Mouse (Mus musculus) lung, postnatal 0 days (tissue): ENCODE data around the gene Olfr635. TPM values are rescaled to one million over a fixed set of nuclear protein-coding genes. Genes with fewer than 3 reads are reported as not detected.
A peak's percentile ranks its signal among the peaks of the same experiment; 100 is the strongest.
"Not testable (repeated sequence)": the region's sequence is repeated elsewhere in the genome, so short reads cannot be mapped to it uniquely, and the experiment has no call there.

Source experiments
- ATAC-seq: fragments of 200-750 bp; cut with Nextera tagmentation; 2 replicates; pipeline ENCODE4 v1.8.0; 2017; ENCODE audit warnings: moderate library complexity
- DNase-seq: peaks from one replicate; pipeline ENCODE4 v3.0.0-alpha.2; 2016; ENCODE audit warnings: low spot score
- H3K27ac ChIP-seq: fragments of 300-500 bp; sonication (generic); 2 replicates; pipeline ENCODE4 v1.5.1; 2014; ENCODE audit warnings: antibody characterized with exemption, mild to moderate bottlenecking, low read length, mixed read lengths
- H3K27me3 ChIP-seq: fragments of 300-500 bp; sonication (generic); replicated peaks from 2 replicates; pipeline ENCODE4 v1.6.1; 2014; ENCODE audit warnings: low read length, mixed read lengths; ENCODE audit not compliant: insufficient read depth
- H3K36me3 ChIP-seq: fragments of 300-500 bp; sonication (generic); 2 replicates; pipeline ENCODE4 v1.6.1; 2014; ENCODE audit warnings: low read length, mixed read lengths; ENCODE audit not compliant: insufficient read depth
- H3K4me1 ChIP-seq: fragments of 300-500 bp; sonication (generic); 2 replicates; pipeline ENCODE4 v1.6.1; 2014; ENCODE audit warnings: antibody characterized with exemption, low read depth, low read length, mixed read lengths; ENCODE audit not compliant: insufficient read depth
- H3K4me2 ChIP-seq: fragments of 300-500 bp; sonication (generic); replicated peaks from 2 replicates; pipeline ENCODE4 v1.6.1; 2014; ENCODE audit warnings: low read depth, mild to moderate bottlenecking, low read length, moderate library complexity, mixed read lengths
- H3K4me3 ChIP-seq: fragments of 300-500 bp; sonication (generic); 2 replicates; pipeline ENCODE4 v1.5.1; 2014; ENCODE audit warnings: low read depth, low read length
- H3K9ac ChIP-seq: fragments of 300-500 bp; sonication (generic); replicated peaks from 2 replicates; pipeline ENCODE4 v1.6.1; 2014; ENCODE audit warnings: low read depth, mild to moderate bottlenecking
- H3K9me3 ChIP-seq: fragments of 300-500 bp; sonication (generic); 2 replicates; pipeline ENCODE4 v1.6.1; 2016; ENCODE audit warnings: low read length, mixed read lengths
- CTCF ChIP-seq: IDR thresholded peaks from 2 replicates; pipeline ENCODE4 v1.5.1; 2016; ENCODE audit warnings: antibody characterized with exemption, mild to moderate bottlenecking
- EP300 ChIP-seq: IDR thresholded peaks from 2 replicates; pipeline ENCODE4 v1.6.1; 2016; ENCODE audit warnings: antibody characterized with exemption, mild to moderate bottlenecking, control low read depth
- WGBS: fragments of 180-500 bp; shearing (Covaris S2); extraction: QIAGEN DNeasy Blood & Tissue Kit; methylation state at CpG from one replicate; pipeline ENCODE4 v1.1.7; 2014; 5-methylcytosine and 5-hydroxymethylcytosine counted together
- polyA plus RNA-seq: library from polyadenylated mRNA; unstranded; fragments of >200 nt; fragmentation: Nextera tagmentation; extraction: Ambion mirVana; gene quantifications from 2 replicates; pipeline ENCODE4 v1.2.1, GENCODE M21; 2015

Gene Olfr635
- polyA plus RNA-seq, result not detected in 2 replicates

GRCm38 (mm10) chr7:103970852-103971251, at the start of gene Olfr635:
Olfr635 (plus strand) TSS chr7:103971152.
- Histone ChIP-seq H3K27ac (no peak within 1 kb of the TSS), H3K27me3 (no peaks in the 10 kb centered on the region), H3K9ac (no peak within 1 kb of the TSS), H3K4me2 (no peak within 1 kb of the TSS), H3K4me3 (no peak within 1 kb of the TSS), H3K4me1 (no peaks in the 10 kb centered on the region), H3K36me3 (no peaks in the 10 kb centered on the region), H3K9me3 (no peaks in the 10 kb centered on the region)
- DNase-seq (no peak), ATAC-seq (no peak)
- no peak for TF ChIP-seq CTCF
- no peak for TF ChIP-seq EP300
- WGBS, result 73% methylated on average over 1 of the region's 1 CpGs

DNA sequence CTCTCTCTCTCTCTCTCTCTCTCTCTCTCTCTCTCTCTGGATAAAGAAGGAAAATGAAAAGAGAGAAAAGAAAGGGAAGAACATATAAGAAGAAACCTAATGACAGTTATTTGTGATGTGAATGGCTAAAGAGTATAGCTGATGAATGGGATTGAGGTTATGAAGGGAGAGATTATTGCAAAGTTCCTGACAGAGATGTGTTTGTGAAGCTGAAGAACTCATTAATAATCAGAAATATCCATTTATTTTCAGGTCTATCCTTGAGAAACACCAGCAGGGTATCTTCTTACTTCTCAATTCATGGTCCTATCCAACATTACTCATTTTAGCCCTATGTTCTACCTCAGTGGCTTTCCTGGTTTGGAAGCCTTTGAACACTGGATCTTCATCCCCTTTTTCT, 42.4 kb upstream of the Olfr635 start, which contains the start of gene Olfr631:
Gene Olfr631, plus strand, starts transcription at position 301 of the 400 bp plus-strand sequence.
- H3K27me3 ChIP-seq, result no peaks in the 10 kb centered on the region
- no peak for ATAC-seq
- no peak within 1 kb of the TSS for H3K4me3 ChIP-seq
- H3K9ac ChIP-seq, result no peak within 1 kb of the TSS
- no peaks in the 10 kb centered on the region for H3K9me3 ChIP-seq
- H3K4me2 ChIP-seq, result no peak within 1 kb of the TSS
- H3K4me1 ChIP-seq, result no peaks in the 10 kb centered on the region
- no peak for DNase-seq
- H3K36me3 ChIP-seq, result no peaks in the 10 kb centered on the region
- no peak within 1 kb of the TSS for H3K27ac ChIP-seq
- no peak for TF ChIP-seq CTCF
- TF ChIP-seq EP300, result no peak

DNA sequence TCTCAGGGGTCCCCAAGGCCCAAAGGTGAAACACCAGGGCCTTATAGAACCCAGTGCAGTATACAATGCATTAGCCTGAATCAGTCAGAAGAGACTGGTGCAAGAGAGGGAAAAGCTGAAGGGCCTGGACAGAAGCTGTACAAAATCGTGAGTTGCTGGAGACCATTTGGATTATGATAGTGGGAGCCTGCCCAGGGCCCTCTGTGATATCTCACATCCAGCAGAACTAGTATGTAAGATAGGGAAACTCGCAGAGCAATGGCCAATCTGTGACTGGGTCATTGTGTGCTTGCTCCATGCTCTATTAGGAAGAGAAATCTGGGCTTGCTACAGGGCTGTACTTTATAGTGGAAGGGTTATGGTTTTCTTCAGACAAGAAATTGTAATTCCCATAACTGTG, 36.7 kb upstream of the Olfr635 start, which contains the start of gene Olfr632:
Gene Olfr632, plus strand, starts transcription at position 84 of the 400 bp plus-strand sequence.
- Histone ChIP-seq H3K4me2 (no peak within 1 kb of the TSS), H3K9ac (no peak within 1 kb of the TSS), H3K9me3 (no peaks in the 10 kb centered on the region), H3K4me1 (no peaks in the 10 kb centered on the region), H3K27me3 (no peaks in the 10 kb centered on the region), H3K36me3 (no peaks in the 10 kb centered on the region), H3K27ac (no peak within 1 kb of the TSS), H3K4me3 (no peak within 1 kb of the TSS)
- ATAC-seq, result no peak
- no peak for DNase-seq
- WGBS, result 60% methylated on average over 2 of the region's 2 CpGs
- TF ChIP-seq CTCF (no peak), EP300 (no peak)

GRCm38 (mm10) chr7:103942730-103943129, 28.2 kb upstream of the Olfr635 start:
- H3K9ac ChIP-seq, result no peak overlapping the region
- WGBS, result 27% methylated on average over 2 of the region's 2 CpGs
- DNase-seq (peak; percentile 53), ATAC-seq (no peak)
- H3K27ac ChIP-seq, result no peak overlapping the region
- no peaks in the 10 kb centered on the region for H3K36me3 ChIP-seq
- H3K27me3 ChIP-seq, result no peaks in the 10 kb centered on the region
- H3K4me2 ChIP-seq, result no peak overlapping the region
- TF ChIP-seq EP300 (no peak), CTCF (peak; percentile 80)
- no peaks in the 10 kb centered on the region for H3K9me3 ChIP-seq
- no peak overlapping the region for H3K4me3 ChIP-seq
- H3K4me1 ChIP-seq, result no peaks in the 10 kb centered on the region

DNA sequence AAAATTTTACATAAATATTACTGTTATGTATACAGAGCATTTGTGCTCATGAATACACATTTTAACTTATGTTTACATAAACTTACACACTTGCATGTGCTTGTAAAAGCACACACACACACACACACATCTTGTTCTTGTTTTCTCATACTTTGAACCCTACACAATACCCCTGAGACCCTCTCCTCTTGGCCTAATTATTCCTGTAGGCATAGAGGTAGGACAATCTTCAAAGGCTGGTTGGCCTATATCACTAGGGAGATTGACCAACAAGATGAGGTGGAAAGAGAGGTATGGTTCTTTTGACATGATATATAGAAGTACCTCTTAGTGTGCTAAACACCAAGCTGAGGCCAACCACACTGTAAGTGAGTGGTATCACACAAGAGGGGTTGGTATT, 26.8 kb upstream of the Olfr635 start, which contains the start of gene Olfr633:
Gene Olfr633, plus strand, starts transcription at position 301 of the 400 bp plus-strand sequence.
- H3K4me2 ChIP-seq, result no peak within 1 kb of the TSS
- H3K4me1 ChIP-seq, result no peaks in the 10 kb centered on the region
- no peaks in the 10 kb centered on the region for H3K36me3 ChIP-seq
- no peaks in the 10 kb centered on the region for H3K9me3 ChIP-seq
- H3K9ac ChIP-seq, result no peak within 1 kb of the TSS
- no peaks in the 10 kb centered on the region for H3K27me3 ChIP-seq
- no peak within 1 kb of the TSS for H3K4me3 ChIP-seq
- DNase-seq (no peak), ATAC-seq (no peak)
- TF ChIP-seq CTCF, result no peak
- TF ChIP-seq EP300, result no peak
- no peak within 1 kb of the TSS for H3K27ac ChIP-seq

- not testable (repeated sequence) for H3K27me3 ChIP-seq, H3K9ac ChIP-seq, H3K4me1 ChIP-seq, H3K4me3 ChIP-seq, H3K27ac ChIP-seq, H3K4me2 ChIP-seq, H3K9me3 ChIP-seq, H3K36me3 ChIP-seq, ATAC-seq, DNase-seq
- 93% methylated on average over 22 of the region's 22 CpGs for WGBS
These were observed 4.1 kb upstream of the Olfr635 start for GRCm38 (mm10) chr7:103966873-103967272.

DNA sequence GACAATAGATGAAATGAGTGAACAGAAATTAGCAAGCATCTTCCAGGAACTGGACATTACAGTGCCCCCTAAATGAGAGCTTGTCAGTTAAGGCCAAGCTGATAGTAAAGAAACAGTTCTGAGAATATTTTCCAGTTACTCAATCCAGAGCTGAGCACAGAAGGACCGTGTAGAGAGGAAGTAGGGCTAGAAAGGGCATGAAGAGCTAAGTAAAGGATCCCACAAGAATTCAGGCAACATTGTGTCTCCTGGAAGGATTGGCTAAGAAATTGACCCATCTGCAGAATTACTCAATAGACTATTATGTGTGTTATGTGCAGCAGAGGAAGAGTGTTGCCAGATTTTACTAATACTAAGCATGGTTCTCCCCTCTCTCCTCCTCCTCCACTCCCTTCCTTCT, 830 bp downstream of the Olfr635 start:
- 28% methylated on average over 1 of the region's 1 CpGs for WGBS
- H3K4me2 ChIP-seq, result no peak overlapping the region

More for the DNA sequence above, 830 bp downstream of the Olfr635 start:
- H3K9ac ChIP-seq, result no peak overlapping the region
- ATAC-seq, result no peak
- H3K4me1 ChIP-seq, result no peaks in the 10 kb centered on the region
- H3K27me3 ChIP-seq, result no peaks in the 10 kb centered on the region
- H3K36me3 ChIP-seq, result no peaks in the 10 kb centered on the region
- H3K9me3 ChIP-seq, result no peaks in the 10 kb centered on the region
- TF ChIP-seq EP300, result no peak
- no peak for TF ChIP-seq CTCF
- no peak overlapping the region for H3K27ac ChIP-seq
- DNase-seq, result no peak
- no peak overlapping the region for H3K4me3 ChIP-seq
